In the genomic region with DNA sequence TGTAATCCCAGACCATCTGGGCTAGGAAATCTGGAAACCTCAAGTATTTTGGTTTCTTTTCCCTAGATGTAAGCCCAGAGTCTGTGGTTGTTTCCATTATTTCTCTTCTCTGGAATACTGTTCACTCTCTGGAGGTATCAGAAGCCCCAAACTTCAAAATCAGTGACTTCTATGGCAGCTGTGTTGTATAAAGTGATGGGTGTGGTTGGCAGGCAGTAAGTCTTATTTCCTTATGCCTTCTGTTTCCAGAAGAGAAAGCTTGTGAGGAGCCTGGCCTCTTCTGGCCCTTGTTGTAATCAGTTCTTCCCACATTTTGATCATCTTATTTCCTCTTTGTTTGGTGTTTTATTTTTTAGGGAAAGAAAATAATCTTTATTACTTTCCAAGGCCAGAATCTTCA, we compare ENCODE assay signal across 17 mouse cellular contexts. TPM values are rescaled to one million over a fixed set of nuclear protein-coding genes. Genes with fewer than 3 reads are reported as not detected.
DNase-seq lines count a peak whose midpoint lies in the region; ATAC-seq lines count a peak whose summit lies in the region.
"Had no signal": no experiment of that assay in that cellular context is flagged by ENCODE, and none has a peak within 500 bp of the region (broad histone marks: within the 10 kb centered on the region; RNA-seq: fewer than 3 reads in every experiment).

No protein-coding gene starts in this region.

- intact Hi-C loops in heart, postnatal 25 days (cut with DNase I): no loop called here

- H3K9me3 ChIP-seq in forebrain, embryonic 16.5 days (ENCODE audit: control insufficient read depth, low read length): no peaks in the 10 kb centered on the region
- no peaks in the 10 kb centered on the region for H3K9me3 ChIP-seq in forebrain, embryonic 11.5 days (ENCODE audit: control insufficient read depth, low read length)
- no peaks in the 10 kb centered on the region for H3K9me3 ChIP-seq in heart, embryonic 16.5 days (replicated peaks; ENCODE audit: control insufficient read depth, low read length)
- H3K9me3 ChIP-seq: megakaryocyte, embryonic 14.5 days; neural tube, embryonic 13.5 days had no signal

- H3K27ac ChIP-seq in forebrain, embryonic 16.5 days (ENCODE audit: low read length): peak overlapping the region; percentile 50
- H3K27ac ChIP-seq in forebrain, embryonic 11.5 days (ENCODE audit: low read depth, low read length): no peak overlapping the region
- peak overlapping the region; percentile 71 for H3K27ac ChIP-seq in heart, embryonic 16.5 days (ENCODE audit: low read length)
- H3K27ac ChIP-seq: hindbrain, embryonic 14.5 days; liver, embryonic 14.5 days; neural tube, embryonic 13.5 days had no signal

- no peaks in the 10 kb centered on the region for H3K36me3 ChIP-seq in forebrain, embryonic 16.5 days (ENCODE audit: control insufficient read depth, insufficient read depth)
- peaks cover under 1% of the 10 kb centered on the region; the same call in 1 of the 2 replicates for H3K36me3 ChIP-seq in forebrain, embryonic 11.5 days (ENCODE audit: control insufficient read depth, insufficient read depth, low read length)
- no peaks in the 10 kb centered on the region; the same call in 1 of the 2 replicates for H3K36me3 ChIP-seq in heart, embryonic 16.5 days (ENCODE audit: control insufficient read depth, insufficient read depth)

- H3K4me3 ChIP-seq in forebrain, embryonic 16.5 days (replicated peaks; ENCODE audit: low read length): no peak overlapping the region
- H3K4me3 ChIP-seq in forebrain, embryonic 11.5 days (ENCODE audit: low read depth, low read length): no peak overlapping the region
- H3K4me3 ChIP-seq in heart, embryonic 16.5 days (ENCODE audit: low read length): no peak overlapping the region
- H3K4me3 ChIP-seq: megakaryocyte, embryonic 14.5 days; neural tube, embryonic 13.5 days had no signal

- H3K4me1 ChIP-seq in forebrain, embryonic 16.5 days (replicated peaks; ENCODE audit: control insufficient read depth, insufficient read depth, low read length): peaks cover 8% of the 10 kb centered on the region
- H3K4me1 ChIP-seq in forebrain, embryonic 11.5 days (replicated peaks; ENCODE audit: control insufficient read depth, insufficient read depth, low read length): no peaks in the 10 kb centered on the region
- peaks cover 28% of the 10 kb centered on the region for H3K4me1 ChIP-seq in heart, embryonic 16.5 days (ENCODE audit: control insufficient read depth, insufficient read depth, low read length)

- H3K27me3 ChIP-seq in forebrain, embryonic 16.5 days (replicated peaks; ENCODE audit: control insufficient read depth, insufficient read depth, low read length): no peaks in the 10 kb centered on the region
- H3K27me3 ChIP-seq in forebrain, embryonic 11.5 days (ENCODE audit: control insufficient read depth, insufficient read depth, low read length): no peaks in the 10 kb centered on the region
- no peaks in the 10 kb centered on the region for H3K27me3 ChIP-seq in heart, embryonic 16.5 days (ENCODE audit: control insufficient read depth, insufficient read depth, low read length)
- H3K27me3 ChIP-seq: megakaryocyte, embryonic 14.5 days; neural tube, embryonic 13.5 days; Patski had no signal

- H3K9ac ChIP-seq in forebrain, embryonic 16.5 days (replicated peaks; ENCODE audit: low read depth, low read length): no peak overlapping the region
- no peak overlapping the region for H3K9ac ChIP-seq in forebrain, embryonic 11.5 days (ENCODE audit: low read length)
- H3K9ac ChIP-seq in heart, embryonic 16.5 days (ENCODE audit: low read length): no peak overlapping the region; the same call in 1 of the 2 replicates
- H3K9ac ChIP-seq: hindbrain, embryonic 14.5 days; liver, embryonic 14.5 days; neural tube, embryonic 13.5 days had no signal

- peak; percentile 78 for ATAC-seq in forebrain, embryonic 16.5 days
- ATAC-seq in forebrain, embryonic 11.5 days (replicated peaks; ENCODE audit: low FRiP score): no peak
- ATAC-seq in heart, embryonic 16.5 days (replicated peaks; ENCODE audit: extremely low read depth, insufficient read depth, low FRiP score): 0 out of 2 replicates have a peak, but pooled peaks have one; percentile 29
- ATAC-seq: Patski had no signal

- DNase-seq in forebrain, embryonic 11.5 days (ENCODE audit: low spot score): no peak
- no peak for DNase-seq in heart, postnatal 25 days (ENCODE audit: low spot score)
- peak; percentile 15 for DNase-seq in lung, postnatal 36 days
- DNase-seq in lung, postnatal 10 days: no peak
- DNase-seq in embryo, embryonic 10 days (ENCODE audit: low spot score): no peak
- no peak for DNase-seq in gastrocnemius, postnatal 10 days
- DNase-seq: cerebellum, adult 11-12 months; kidney, adult 18-20 months; right cerebral cortex, postnatal 25 days; thymus, adult 2 months had no signal

- H3K4me2 ChIP-seq in forebrain, embryonic 16.5 days (ENCODE audit: low read length): no peak overlapping the region
- no peak overlapping the region for H3K4me2 ChIP-seq in forebrain, embryonic 11.5 days (ENCODE audit: low read depth, low read length, severe bottlenecking)
- H3K4me2 ChIP-seq in heart, embryonic 16.5 days (ENCODE audit: low read depth, low read length): no peak overlapping the region
- H3K4me2 ChIP-seq: hindbrain, embryonic 14.5 days; neural tube, embryonic 13.5 days had no signal

RNA-seq across cellular contexts. Expression of a gene that starts 9.2 kb away (rescaled TPM):
- not detected in 2 replicates for polyA plus RNA-seq in forebrain, embryonic 16.5 days (2015; fragmentation: Nextera tagmentation; extraction: Ambion mirVana)
- polyA plus RNA-seq in forebrain, embryonic 11.5 days (2014; fragmentation: Nextera tagmentation; extraction: Ambion mirVana): 1.0 TPM in 1 of 2 replicates, not detected in the other
- 0.75 TPM in 1 of 2 replicates, not detected in the other for polyA plus RNA-seq in heart, embryonic 16.5 days (2015; fragmentation: Nextera tagmentation; extraction: Ambion mirVana)
- total RNA-seq in heart, postnatal 25 days (2021): 1 to 10 TPM in 1 of 2 experiments, not detected in 1; 1.1 TPM
- not detected for total RNA-seq in gastrocnemius, postnatal 10 days (2021)
- polyA plus RNA-seq: thymus, adult 2 months had no signal

RNA-seq across cellular contexts. Expression of a gene that starts 9.6 kb away (rescaled TPM):
- 56.7 and 70.2 TPM in 2 replicates for polyA plus RNA-seq in forebrain, embryonic 16.5 days (2015; fragmentation: Nextera tagmentation; extraction: Ambion mirVana)
- polyA plus RNA-seq in forebrain, embryonic 11.5 days (2014; fragmentation: Nextera tagmentation; extraction: Ambion mirVana): 102 and 103 TPM in 2 replicates
- 61.3 and 67.6 TPM in 2 replicates for polyA plus RNA-seq in heart, embryonic 16.5 days (2015; fragmentation: Nextera tagmentation; extraction: Ambion mirVana)
- total RNA-seq in heart, postnatal 25 days (2021): 10 to 100 TPM; 81.6 to 89.8 TPM
- 10 to 100 TPM; 61.3 to 66.0 TPM for total RNA-seq in gastrocnemius, postnatal 10 days (2021)
